Mouse (Mus musculus): ENCODE data around the gene Vmn1r233. TPM values are rescaled to one million over a fixed set of nuclear protein-coding genes. Genes with fewer than 3 reads are reported as not detected.

Gene Vmn1r233
- not detected for total RNA-seq (2021)

GRCm38 (mm10) chr17:20996364-20996763 lies at the start of gene Vmn1r233:
Gene Vmn1r233, minus strand, starts transcription at chr17:20996464.
- no peak for DNase-seq (ENCODE audit: extremely low spot score in 1 of 2, low spot score in 2 of 2)
- intact Hi-C loops (cut with DNase I): no loop called here

GRCm38 (mm10) chr17:21018410-21019080 lies 22.3 kb upstream of the Vmn1r233 start:
- intact Hi-C loops (cut with DNase I): loop anchor here (5.0 kb wide), 1 partner anchor 56 kb away; no protein-coding TSS in a partner anchor
- no peak for DNase-seq (ENCODE audit: extremely low spot score in 1 of 2, low spot score in 2 of 2)

DNA sequence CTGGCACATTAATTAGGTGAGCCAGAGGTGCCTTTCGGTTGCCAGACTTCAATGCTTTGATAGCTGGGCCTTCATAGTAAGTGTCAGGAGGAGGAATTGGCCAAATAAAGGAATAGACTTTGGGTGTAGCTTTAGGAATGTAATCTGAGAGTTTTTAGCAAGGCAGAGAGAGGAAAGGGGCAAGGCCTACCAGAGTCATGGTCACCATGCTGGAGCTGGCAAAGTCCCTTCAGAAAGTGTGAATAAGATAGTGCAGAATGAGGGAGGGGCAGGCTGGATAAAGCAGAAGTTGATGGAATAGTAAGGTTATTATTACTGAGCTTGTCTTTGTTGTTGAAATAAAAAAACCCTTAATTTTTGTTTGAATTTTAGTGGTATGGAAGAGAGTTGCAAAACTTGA lies 13.5 kb upstream of the Vmn1r233 start:
- intact Hi-C loops (cut with DNase I): loop anchor here (2.0 kb wide), 1 partner anchor 65 kb away; the partner anchor contains the start of gene Ppp2r1a
- no peak for DNase-seq (ENCODE audit: extremely low spot score in 1 of 2, low spot score in 2 of 2)

GRCm38 (mm10) chr17:21008382-21009331 lies 12.4 kb upstream of the Vmn1r233 start, which contains the start of gene Zfp160:
Gene Zfp160, plus strand, starts transcription at chr17:21008903.
- intact Hi-C loops (cut with DNase I): loop anchor here (2.0 kb wide), 1 partner anchor 64 kb away; the partner anchor contains the start of gene Ppp2r1a

DNA sequence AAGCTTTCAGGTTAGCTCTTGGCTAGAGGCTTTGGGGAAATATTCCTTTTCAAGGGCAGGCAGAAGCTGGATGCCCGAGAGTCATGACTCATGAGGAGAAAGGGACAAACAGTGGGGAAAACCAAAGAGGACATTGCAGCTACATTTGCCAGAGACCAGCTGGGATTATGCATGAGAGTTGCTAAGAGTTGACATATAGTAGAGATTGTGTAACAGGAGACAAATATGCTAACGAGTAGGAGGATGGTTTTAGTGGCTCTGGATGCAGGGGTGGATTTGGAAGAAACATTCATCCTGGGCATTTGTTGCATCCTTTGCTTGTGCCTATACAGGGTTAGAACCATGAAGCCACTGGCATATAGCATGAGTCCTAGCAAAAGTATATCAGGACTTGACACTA lies 2.5 kb downstream of the Vmn1r233 start:
- intact Hi-C loops (cut with DNase I): no loop called here
- no peak for DNase-seq (ENCODE audit: extremely low spot score in 1 of 2, low spot score in 2 of 2)

More at GRCm38 (mm10) chr17:21008382-21009331, 12.4 kb upstream of the Vmn1r233 start, which contains the start of gene Zfp160:
- peak; percentile 90 to 91 for DNase-seq (ENCODE audit: extremely low spot score in 1 of 2, low spot score in 2 of 2)

DNA sequence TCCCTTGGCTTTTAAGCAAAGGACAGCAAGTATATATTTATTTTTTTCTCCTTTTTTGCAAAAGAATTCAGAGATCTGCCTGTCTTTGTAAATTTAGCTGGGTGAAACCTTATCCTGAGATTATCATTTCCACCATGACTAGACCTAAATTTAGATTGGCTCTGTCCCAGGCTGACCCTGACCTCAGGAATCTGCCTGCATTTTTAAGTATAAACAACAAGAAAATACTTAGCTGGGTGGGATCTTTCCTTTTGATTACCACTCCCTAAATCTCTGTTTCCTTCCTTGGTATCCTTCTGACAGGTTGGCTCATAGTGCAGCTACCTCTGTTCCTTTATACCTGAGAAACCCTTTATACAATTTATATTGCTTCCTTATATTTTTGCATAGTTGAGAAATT lies 29.6 kb downstream of the Vmn1r233 start:
- intact Hi-C loops (cut with DNase I): loop anchor here (10.0 kb wide), 1 partner anchor 608 kb away; no protein-coding TSS in a partner anchor
- DNase-seq (ENCODE audit: extremely low spot score in 1 of 2, low spot score in 2 of 2): no peak

GRCm38 (mm10) chr17:20965421-20965820 lies 30.8 kb downstream of the Vmn1r233 start:
- intact Hi-C loops (cut with DNase I): loop anchor here (10.0 kb wide), 1 partner anchor 609 kb away; no protein-coding TSS in a partner anchor
- DNase-seq (ENCODE audit: extremely low spot score in 1 of 2, low spot score in 2 of 2): no peak

- no peak for DNase-seq (ENCODE audit: extremely low spot score in 1 of 2, low spot score in 2 of 2)
- intact Hi-C loops (cut with DNase I): loop anchor here (5.0 to 10.0 kb wide), 2 partner anchors 57 to 614 kb away; no protein-coding TSS in a partner anchor
These were observed 35.9 kb downstream of the Vmn1r233 start for GRCm38 (mm10) chr17:20960386-20960785.

DNA sequence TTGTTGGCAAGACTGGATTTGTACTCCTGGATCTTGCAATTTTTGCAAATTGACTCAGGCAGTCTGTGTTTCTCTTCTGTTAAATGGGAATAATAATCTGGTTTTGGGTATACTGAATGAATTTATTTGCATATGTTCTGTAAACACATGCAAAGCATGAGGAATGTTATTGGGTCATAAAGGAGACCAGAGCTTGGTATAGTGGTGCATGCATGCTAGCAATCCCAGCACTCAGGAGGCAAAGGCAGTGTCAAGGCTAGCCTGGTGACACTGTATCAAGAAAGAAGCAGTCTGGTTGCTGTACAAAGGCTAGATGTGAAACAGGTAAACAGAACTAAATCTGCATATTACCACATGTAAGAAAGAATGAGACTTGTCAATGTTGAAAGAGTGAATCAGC lies 49.6 kb downstream of the Vmn1r233 start:
- intact Hi-C loops (cut with DNase I): loop anchor here (10.0 kb wide), 1 partner anchor 1488 kb away; no protein-coding TSS in a partner anchor
- DNase-seq (ENCODE audit: extremely low spot score in 1 of 2, low spot score in 2 of 2): no peak

GRCm38 (mm10) chr17:20946026-20946565 lies 50.2 kb downstream of the Vmn1r233 start:
- intact Hi-C loops (cut with DNase I): loop anchor here (10.0 kb wide), 1 partner anchor 1489 kb away; no protein-coding TSS in a partner anchor
- DNase-seq (ENCODE audit: extremely low spot score in 1 of 2, low spot score in 2 of 2): no peak

GRCm38 (mm10) chr17:20944985-20945891 lies 51.0 kb downstream of the Vmn1r233 start, which contains the start of gene Ppp2r1a:
Gene Ppp2r1a, plus strand, starts transcription at chr17:20945311.
- intact Hi-C loops (cut with DNase I): loop anchor here (2.0 to 10.0 kb wide), 2 partner anchors 64 to 1490 kb away; partner anchors contain the start of gene Zfp160
- peak; percentile 99 to 100 for DNase-seq (ENCODE audit: extremely low spot score in 1 of 2, low spot score in 2 of 2)

DNA sequence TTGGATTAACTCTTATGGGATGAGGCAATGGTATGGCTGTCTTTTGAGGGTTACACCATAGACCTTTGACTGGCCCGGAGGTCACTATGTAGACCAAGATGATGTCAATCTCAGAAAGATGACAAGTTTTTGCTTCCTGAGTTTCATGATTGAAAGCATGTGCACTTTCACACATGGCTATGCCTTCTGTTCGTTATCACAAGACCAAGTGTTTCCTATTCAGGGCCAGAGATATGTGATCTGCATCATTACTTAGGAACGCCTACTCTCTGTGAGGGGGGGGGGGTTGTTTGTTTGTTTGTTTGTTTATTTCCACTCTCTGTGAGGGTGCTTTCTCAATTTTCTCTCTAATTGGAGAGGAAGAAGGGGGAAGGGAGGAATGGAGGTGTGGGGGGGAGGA lies 52.0 kb downstream of the Vmn1r233 start:
- intact Hi-C loops (cut with DNase I): loop anchor here (2.0 to 10.0 kb wide), 2 partner anchors 65 to 1491 kb away; partner anchors contain the start of gene Zfp160
- no peak for DNase-seq (ENCODE audit: extremely low spot score in 1 of 2, low spot score in 2 of 2)

Other genes with a start within 250 kb of the Vmn1r233 start
- not detected for gene Vmn1r228, start 210.3 kb downstream of the Vmn1r233 start, total RNA-seq (2021)
- under 1 TPM; 0.10 to 0.11 TPM for gene Vmn1r229, start 184.9 kb downstream of the Vmn1r233 start, total RNA-seq (2021)
- not detected for gene Vmn1r230, start 156.0 kb downstream of the Vmn1r233 start, total RNA-seq (2021)
- gene Vmn1r231, start 91.4 kb downstream of the Vmn1r233 start, total RNA-seq (2021): not detected
- not detected for gene Vmn1r232, start 76.8 kb downstream of the Vmn1r233 start, total RNA-seq (2021)
- 100 to 1,000 TPM; 797 to 816 TPM for gene Ppp2r1a, start 51.2 kb downstream of the Vmn1r233 start, total RNA-seq (2021)
- 10 to 100 TPM; 22.8 to 24.6 TPM for gene Zfp160, start 12.4 kb upstream of the Vmn1r233 start, total RNA-seq (2021)
- not detected for gene Vmn1r234, start 229.6 kb upstream of the Vmn1r233 start, total RNA-seq (2021)

All from left cerebral cortex, postnatal 10 days (tissue).